Mouse (Mus musculus): ENCODE measurements at regions not wholly inside any gene's neighbourhood (a gene's known extent, or its start where the extent isn't known, plus 50 kb on each side); places are given as distances from the start of the nearest gene placed in this dataset.

GRCm38 (mm10) chr9:90407573-90407972, 137.0 kb upstream of the Tbc1d2b start:
- DNase-seq (ENCODE audit: low spot score) (no peak), ATAC-seq (ENCODE audit: insufficient read depth, low FRiP score, low TSS enrichment) (no peak)
- no peaks in the 10 kb centered on the region for H3K36me3 ChIP-seq (ENCODE audit: control insufficient read depth, insufficient read depth, low read length)
- no peaks in the 10 kb centered on the region for H3K4me1 ChIP-seq (ENCODE audit: control insufficient read depth, insufficient read depth, low read length)
- no peak overlapping the region for H3K4me2 ChIP-seq (ENCODE audit: low read depth)
- H3K4me3 ChIP-seq (ENCODE audit: low read depth, low read length), result no peak overlapping the region
- 80% methylated on average over 1 of the region's 1 CpGs for WGBS
- no peak overlapping the region for H3K9ac ChIP-seq (ENCODE audit: low read length)
- no peak overlapping the region for H3K27ac ChIP-seq (ENCODE audit: low read depth, low read length)
- no peaks in the 10 kb centered on the region for H3K9me3 ChIP-seq (ENCODE audit: control insufficient read depth, low read length)
- H3K27me3 ChIP-seq (ENCODE audit: control insufficient read depth, insufficient read depth, low read length), result no peaks in the 10 kb centered on the region

GRCm38 (mm10) chr9:90388401-90388800, 117.8 kb upstream of the Tbc1d2b start:
- Histone ChIP-seq H3K27me3 (ENCODE audit: control insufficient read depth, insufficient read depth, low read length) (no peaks in the 10 kb centered on the region), H3K4me2 (ENCODE audit: low read depth) (no peak overlapping the region), H3K36me3 (ENCODE audit: control insufficient read depth, insufficient read depth, low read length) (no peaks in the 10 kb centered on the region), H3K9ac (ENCODE audit: low read length) (no peak overlapping the region), H3K4me1 (ENCODE audit: control insufficient read depth, insufficient read depth, low read length) (no peaks in the 10 kb centered on the region), H3K27ac (ENCODE audit: low read depth, low read length) (no peak overlapping the region), H3K9me3 (ENCODE audit: control insufficient read depth, low read length) (no peaks in the 10 kb centered on the region), H3K4me3 (ENCODE audit: low read depth, low read length) (no peak overlapping the region)
- DNase-seq (ENCODE audit: low spot score), result no peak
- WGBS, result 76% methylated on average over 2 of the region's 2 CpGs
- ATAC-seq (ENCODE audit: insufficient read depth, low FRiP score, low TSS enrichment), result no peak

DNA sequence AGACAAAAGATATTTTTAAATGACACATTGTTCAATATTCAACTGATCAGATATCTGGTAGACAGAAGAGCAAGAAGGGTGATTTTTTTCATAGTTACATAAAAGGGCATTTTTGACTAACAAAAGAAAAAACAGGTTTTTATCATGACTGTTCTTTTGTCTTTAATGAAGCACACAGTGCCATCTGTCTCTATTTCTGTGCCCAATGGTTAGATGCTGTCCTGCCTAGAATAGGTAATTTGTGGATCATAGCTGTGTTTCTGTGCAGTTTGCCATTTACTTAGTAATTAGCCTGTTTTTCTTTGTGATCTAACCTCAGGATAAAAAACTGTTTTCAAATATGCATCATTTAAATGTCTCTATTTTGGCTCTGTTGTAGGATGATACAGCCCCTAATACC, 114.4 kb upstream of the Tbc1d2b start:
- H3K4me1 ChIP-seq (ENCODE audit: control insufficient read depth, insufficient read depth, low read length), result no peaks in the 10 kb centered on the region
- H3K4me2 ChIP-seq (ENCODE audit: low read depth), result no peak overlapping the region
- H3K27me3 ChIP-seq (ENCODE audit: control insufficient read depth, insufficient read depth, low read length), result no peaks in the 10 kb centered on the region
- ATAC-seq (ENCODE audit: insufficient read depth, low FRiP score, low TSS enrichment) (no peak), DNase-seq (ENCODE audit: low spot score) (no peak)
- H3K36me3 ChIP-seq (ENCODE audit: control insufficient read depth, insufficient read depth, low read length), result no peaks in the 10 kb centered on the region
- no peaks in the 10 kb centered on the region for H3K9me3 ChIP-seq (ENCODE audit: control insufficient read depth, low read length)
- no peak overlapping the region for H3K4me3 ChIP-seq (ENCODE audit: low read depth, low read length)
- no peak overlapping the region for H3K27ac ChIP-seq (ENCODE audit: low read depth, low read length)
- no peak overlapping the region for H3K9ac ChIP-seq (ENCODE audit: low read length)

DNA sequence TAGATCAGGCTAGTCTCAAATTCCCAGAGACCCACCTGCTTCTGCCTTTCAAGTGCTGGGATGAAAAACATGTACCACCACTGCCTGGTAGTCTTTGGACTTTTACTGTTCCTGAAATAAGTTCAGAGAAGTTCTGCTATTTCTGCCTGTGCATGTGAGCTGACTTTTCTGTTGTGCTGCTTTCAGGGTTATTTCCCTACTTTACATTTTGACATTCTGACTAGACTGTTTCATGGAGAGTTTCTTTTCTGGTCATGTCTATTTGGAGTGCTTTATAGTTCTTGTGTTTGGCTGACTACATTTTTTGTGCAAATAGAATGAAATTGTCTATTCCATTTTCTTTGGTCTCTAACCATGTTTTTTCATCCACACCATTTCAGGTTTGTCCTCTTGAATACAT, 109.5 kb upstream of the Tbc1d2b start:
- no peak for DNase-seq (ENCODE audit: low spot score)
- Histone ChIP-seq H3K4me1 (ENCODE audit: control insufficient read depth, insufficient read depth, low read length) (no peaks in the 10 kb centered on the region), H3K4me2 (ENCODE audit: low read depth) (no peak overlapping the region), H3K9ac (ENCODE audit: low read length) (no peak overlapping the region), H3K36me3 (ENCODE audit: control insufficient read depth, insufficient read depth, low read length) (no peaks in the 10 kb centered on the region), H3K27me3 (ENCODE audit: control insufficient read depth, insufficient read depth, low read length) (no peaks in the 10 kb centered on the region), H3K4me3 (ENCODE audit: low read depth, low read length) (no peak overlapping the region), H3K27ac (ENCODE audit: low read depth, low read length) (no peak overlapping the region), H3K9me3 (ENCODE audit: control insufficient read depth, low read length) (no peaks in the 10 kb centered on the region)
- ATAC-seq (ENCODE audit: insufficient read depth, low FRiP score, low TSS enrichment), result no peak

GRCm38 (mm10) chr9:90369568-90369967, 99.0 kb upstream of the Tbc1d2b start:
- Histone ChIP-seq H3K27me3 (ENCODE audit: control insufficient read depth, insufficient read depth, low read length) (no peaks in the 10 kb centered on the region), H3K27ac (ENCODE audit: low read depth, low read length) (no peak overlapping the region), H3K9me3 (ENCODE audit: control insufficient read depth, low read length) (no peaks in the 10 kb centered on the region), H3K9ac (ENCODE audit: low read length) (no peak overlapping the region), H3K4me3 (ENCODE audit: low read depth, low read length) (no peak overlapping the region), H3K36me3 (ENCODE audit: control insufficient read depth, insufficient read depth, low read length) (no peaks in the 10 kb centered on the region), H3K4me1 (ENCODE audit: control insufficient read depth, insufficient read depth, low read length) (no peaks in the 10 kb centered on the region), H3K4me2 (ENCODE audit: low read depth) (no peak overlapping the region)
- ATAC-seq (ENCODE audit: insufficient read depth, low FRiP score, low TSS enrichment) (no peak), DNase-seq (ENCODE audit: low spot score) (no peak)
- WGBS, result 79% methylated on average over 2 of the region's 2 CpGs

DNA sequence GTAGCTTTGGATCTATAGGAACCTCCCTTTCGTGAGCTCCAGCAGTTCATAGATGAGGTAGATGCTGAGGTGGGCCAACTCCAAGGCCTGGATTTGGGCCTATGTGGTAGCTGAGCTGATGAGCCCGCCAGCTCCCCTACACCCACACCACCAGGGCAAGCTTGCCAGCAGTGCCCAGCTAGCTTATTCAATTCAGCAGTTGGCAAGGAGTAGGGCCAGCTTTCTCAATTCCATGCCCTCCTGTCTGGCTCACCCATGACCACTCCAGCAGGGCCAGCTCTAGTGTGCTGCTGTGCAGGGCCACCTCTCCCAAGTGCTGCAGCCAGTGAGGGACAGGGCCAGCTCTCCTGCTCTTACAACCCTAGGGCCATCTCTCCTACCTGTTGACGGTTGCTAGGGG, 97.1 kb upstream of the Tbc1d2b start:
- Histone ChIP-seq H3K9ac (ENCODE audit: low read length) (no peak overlapping the region), H3K4me2 (ENCODE audit: low read depth) (no peak overlapping the region), H3K27ac (ENCODE audit: low read depth, low read length) (no peak overlapping the region), H3K9me3 (ENCODE audit: control insufficient read depth, low read length) (no peaks in the 10 kb centered on the region), H3K4me1 (ENCODE audit: control insufficient read depth, insufficient read depth, low read length) (no peaks in the 10 kb centered on the region), H3K4me3 (ENCODE audit: low read depth, low read length) (no peak overlapping the region), H3K27me3 (ENCODE audit: control insufficient read depth, insufficient read depth, low read length) (no peaks in the 10 kb centered on the region), H3K36me3 (ENCODE audit: control insufficient read depth, insufficient read depth, low read length) (no peaks in the 10 kb centered on the region)
- DNase-seq (ENCODE audit: low spot score) (no peak), ATAC-seq (ENCODE audit: insufficient read depth, low FRiP score, low TSS enrichment) (no peak)
- whole genome bisulfite sequencing, result 88% methylated on average over 3 of the region's 3 CpGs

DNA sequence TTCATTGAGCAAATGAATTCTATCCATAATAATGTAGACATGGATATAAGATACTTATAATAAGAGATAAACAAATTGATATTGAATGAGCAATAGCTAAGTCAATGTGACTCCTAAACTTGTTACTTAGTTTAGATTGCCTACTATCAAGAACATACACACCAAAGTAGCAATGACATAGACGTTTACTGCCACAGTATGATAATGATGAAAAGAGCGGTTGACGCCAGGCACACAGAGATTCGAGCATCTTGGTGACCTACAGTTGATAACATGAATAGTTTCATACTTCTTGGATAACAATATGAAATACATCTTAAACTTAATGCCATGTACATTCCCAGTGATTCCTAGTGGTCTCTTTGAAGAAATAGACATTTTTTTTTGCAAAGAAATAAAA, 55.9 kb upstream of the Tbc1d2b start:
- 93% methylated on average over 4 of the region's 4 CpGs for WGBS
- H3K36me3 ChIP-seq (ENCODE audit: control insufficient read depth, insufficient read depth, low read length), result no peaks in the 10 kb centered on the region
- no peaks in the 10 kb centered on the region for H3K4me1 ChIP-seq (ENCODE audit: control insufficient read depth, insufficient read depth, low read length)
- H3K27me3 ChIP-seq (ENCODE audit: control insufficient read depth, insufficient read depth, low read length), result no peaks in the 10 kb centered on the region
- H3K9me3 ChIP-seq (ENCODE audit: control insufficient read depth, low read length), result no peaks in the 10 kb centered on the region
- H3K9ac ChIP-seq (ENCODE audit: low read length), result no peak overlapping the region
- ATAC-seq (ENCODE audit: insufficient read depth, low FRiP score, low TSS enrichment) (no peak), DNase-seq (ENCODE audit: low spot score) (no peak)
- H3K4me3 ChIP-seq (ENCODE audit: low read depth, low read length), result no peak overlapping the region
- no peak overlapping the region for H3K4me2 ChIP-seq (ENCODE audit: low read depth)
- H3K27ac ChIP-seq (ENCODE audit: low read depth, low read length), result no peak overlapping the region
